Mouse (Mus musculus): ENCODE results near the gene Mdm2. TPM values are rescaled to one million over a fixed set of nuclear protein-coding genes. Genes with fewer than 3 reads are reported as not detected.

Gene Mdm2
- total and polyA plus RNA-seq, 2 experiments = 18.2 to 24.6 TPM

- DNase-seq (ENCODE audit: extremely low read depth, low read depth, low spot score) = no peak
- H3K4me3 ChIP-seq (ENCODE audit: insufficient read depth, low read depth, low read length) = no peak overlapping the region
- WGBS = 93% methylated on average over 8 of the region's 8 CpGs
- H3K27me3 ChIP-seq (ENCODE audit: control insufficient read depth, insufficient read depth, low read length) = no peaks in the 10 kb centered on the region
- H3K9ac ChIP-seq (ENCODE audit: low read depth, low read length) = no peak overlapping the region
- no peaks in the 10 kb centered on the region for H3K79me2 ChIP-seq (ENCODE audit: control insufficient read depth, insufficient read depth, low read length)
- no peak for TF ChIP-seq POLR2A (IDR thresholded peaks at IDR 0.05; ENCODE audit: extremely low read depth, insufficient read depth, low read length)
- H3K4me1 ChIP-seq (ENCODE audit: control insufficient read depth, insufficient read depth, low read length) = no peaks in the 10 kb centered on the region
- peaks cover 15% of the 10 kb centered on the region for H3K36me3 ChIP-seq (ENCODE audit: control insufficient read depth, insufficient read depth, low read length)
- no peak overlapping the region for H3K27ac ChIP-seq (replicated peaks; ENCODE audit: insufficient read depth, low read depth, low read length)
Observed at GRCm38 (mm10) chr10:117753711-117754608, 43.4 kb upstream of the Mdm2 start.

GRCm38 (mm10) chr10:117752851-117753647 lies 42.5 kb upstream of the Mdm2 start:
- Histone ChIP-seq H3K4me3 (ENCODE audit: insufficient read depth, low read depth, low read length) (no peak overlapping the region), H3K27me3 (ENCODE audit: control insufficient read depth, insufficient read depth, low read length) (no peaks in the 10 kb centered on the region), H3K27ac (replicated peaks; ENCODE audit: insufficient read depth, low read depth, low read length) (no peak overlapping the region), H3K36me3 (ENCODE audit: control insufficient read depth, insufficient read depth, low read length) (peaks cover 9% of the 10 kb centered on the region), H3K79me2 (ENCODE audit: control insufficient read depth, insufficient read depth, low read length) (no peaks in the 10 kb centered on the region), H3K4me1 (ENCODE audit: control insufficient read depth, insufficient read depth, low read length) (no peaks in the 10 kb centered on the region), H3K9ac (ENCODE audit: low read depth, low read length) (no peak overlapping the region)
- DNase-seq (ENCODE audit: extremely low read depth, low read depth, low spot score) = no peak
- WGBS = 96% methylated on average over 5 of the region's 5 CpGs
- TF ChIP-seq CTCF (IDR thresholded peaks at IDR 0.05; ENCODE audit: low read depth, low read length) = no peak
- no peak for TF ChIP-seq POLR2A (IDR thresholded peaks at IDR 0.05; ENCODE audit: extremely low read depth, insufficient read depth, low read length)

GRCm38 (mm10) chr10:117752304-117752821 lies 41.8 kb upstream of the Mdm2 start:
- Histone ChIP-seq H3K27me3 (ENCODE audit: control insufficient read depth, insufficient read depth, low read length) (no peaks in the 10 kb centered on the region), H3K4me3 (ENCODE audit: insufficient read depth, low read depth, low read length) (no peak overlapping the region), H3K79me2 (ENCODE audit: control insufficient read depth, insufficient read depth, low read length) (no peaks in the 10 kb centered on the region), H3K36me3 (ENCODE audit: control insufficient read depth, insufficient read depth, low read length) (peaks cover 7% of the 10 kb centered on the region; the same call in 1 of the 2 replicates), H3K4me1 (ENCODE audit: control insufficient read depth, insufficient read depth, low read length) (no peaks in the 10 kb centered on the region), H3K27ac (replicated peaks; ENCODE audit: insufficient read depth, low read depth, low read length) (no peak overlapping the region), H3K9ac (ENCODE audit: low read depth, low read length) (no peak overlapping the region)
- TF ChIP-seq CTCF (IDR thresholded peaks at IDR 0.05; ENCODE audit: low read depth, low read length) = no peak
- TF ChIP-seq POLR2A (IDR thresholded peaks at IDR 0.05; ENCODE audit: extremely low read depth, insufficient read depth, low read length) = no peak
- no peak for DNase-seq (ENCODE audit: extremely low read depth, low read depth, low spot score)
- 97% methylated on average over 7 of the region's 7 CpGs for WGBS

GRCm38 (mm10) chr10:117751744-117752143 lies 41.2 kb upstream of the Mdm2 start:
- no peak for DNase-seq (ENCODE audit: extremely low read depth, low read depth, low spot score)
- H3K27ac ChIP-seq (replicated peaks; ENCODE audit: insufficient read depth, low read depth, low read length) = no peak overlapping the region
- H3K9ac ChIP-seq (ENCODE audit: low read depth, low read length) = no peak overlapping the region
- H3K4me1 ChIP-seq (ENCODE audit: control insufficient read depth, insufficient read depth, low read length) = no peaks in the 10 kb centered on the region
- H3K36me3 ChIP-seq (ENCODE audit: control insufficient read depth, insufficient read depth, low read length) = peaks cover 4% of the 10 kb centered on the region; the same call in 1 of the 2 replicates
- TF ChIP-seq POLR2A (IDR thresholded peaks at IDR 0.05; ENCODE audit: extremely low read depth, insufficient read depth, low read length) = no peak
- TF ChIP-seq CTCF (IDR thresholded peaks at IDR 0.05; ENCODE audit: low read depth, low read length) = no peak
- H3K4me3 ChIP-seq (ENCODE audit: insufficient read depth, low read depth, low read length) = no peak overlapping the region
- 96% methylated on average over 6 of the region's 6 CpGs for WGBS
- H3K27me3 ChIP-seq (ENCODE audit: control insufficient read depth, insufficient read depth, low read length) = no peaks in the 10 kb centered on the region
- no peaks in the 10 kb centered on the region for H3K79me2 ChIP-seq (ENCODE audit: control insufficient read depth, insufficient read depth, low read length)

DNA sequence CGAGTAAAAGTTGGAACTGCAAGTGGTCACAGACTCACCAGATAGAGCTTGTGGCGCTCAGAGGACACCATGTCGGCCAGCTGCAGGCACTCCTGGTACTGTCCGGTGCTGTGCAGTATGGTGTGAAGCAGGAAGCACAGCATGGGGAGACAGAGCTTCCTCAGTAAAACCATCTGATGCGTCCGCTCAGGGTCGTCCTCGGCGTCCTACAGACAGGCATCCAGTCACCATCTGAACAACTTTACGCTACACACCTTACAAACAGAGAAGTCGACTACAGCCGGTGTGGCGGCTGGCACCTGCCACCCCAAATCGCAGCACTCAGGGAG lies 40.7 kb upstream of the Mdm2 start:
- Histone ChIP-seq H3K79me2 (ENCODE audit: control insufficient read depth, insufficient read depth, low read length) (no peaks in the 10 kb centered on the region), H3K4me3 (ENCODE audit: insufficient read depth, low read depth, low read length) (no peak overlapping the region), H3K9ac (ENCODE audit: low read depth, low read length) (no peak overlapping the region), H3K27ac (replicated peaks; ENCODE audit: insufficient read depth, low read depth, low read length) (no peak overlapping the region), H3K4me1 (ENCODE audit: control insufficient read depth, insufficient read depth, low read length) (no peaks in the 10 kb centered on the region; the same call in 1 of the 2 replicates), H3K27me3 (ENCODE audit: control insufficient read depth, insufficient read depth, low read length) (no peaks in the 10 kb centered on the region), H3K36me3 (ENCODE audit: control insufficient read depth, insufficient read depth, low read length) (peaks cover 1% of the 10 kb centered on the region; the same call in 1 of the 2 replicates)
- WGBS = 95% methylated on average over 14 of the region's 14 CpGs
- no peak for DNase-seq (ENCODE audit: extremely low read depth, low read depth, low spot score)
- TF ChIP-seq POLR2A (IDR thresholded peaks at IDR 0.05; ENCODE audit: extremely low read depth, insufficient read depth, low read length) (no peak), CTCF (IDR thresholded peaks at IDR 0.05; ENCODE audit: low read depth, low read length) (no peak)
